Mouse (Mus musculus) heart, adult 2 months (tissue): Measurements from ENCODE around the gene Macrod2.

ENCODE experiments used
- CTCF ChIP-seq: fragments of 200-600 bp; IDR thresholded peaks from 2 replicates; pipeline ENCODE4 v1.8.1; 2022; ENCODE audit warnings: antibody characterized with exemption, mild to moderate bottlenecking, moderate library complexity
- EP300 ChIP-seq: fragments of 200-500 bp; IDR thresholded peaks from 2 replicates; pipeline ENCODE4 v1.6.1; 2011; ENCODE audit warnings: low read depth, low read length, control low read depth; ENCODE audit not compliant: insufficient read depth

- TF ChIP-seq CTCF = no peak
- TF ChIP-seq EP300 = no peak
Observed at GRCm38 (mm10) chr2:141594811-141595210, 1199.7 kb downstream of the Macrod2 start.
